Mouse (Mus musculus) CH12.LX (cell line): Measurements from ENCODE around the gene Plscr2. TPM values are rescaled to one million over a fixed set of nuclear protein-coding genes. Genes with fewer than 3 reads are reported as not detected.
A peak's percentile ranks its signal among the peaks of the same experiment; 100 is the strongest.

Source experiments
- DNase-seq: peaks from one replicate; pipeline ENCODE4 v3.0.0-alpha.2; 2013; ENCODE audit errors: extremely low read depth
- H3K27ac ChIP-seq: 2 replicates; pipeline ENCODE4 v1.5.1; 2012; ENCODE audit warnings: low read depth, mild to moderate bottlenecking, control low read depth, moderate library complexity; ENCODE audit not compliant: insufficient read depth
- H3K27me3 ChIP-seq: replicated peaks from 2 replicates; pipeline ENCODE3; 2012; ENCODE audit warnings: inconsistent platforms
- H3K36me3 ChIP-seq, 2 experiments: replicated peaks in 1 of 2; 2 replicates each; pipeline versions ENCODE3 to v1.6.1; 2012; ENCODE audit warnings: inconsistent platforms in 1 of 2, low read length in 1 of 2, mild to moderate bottlenecking in 1 of 2, mixed read lengths in 1 of 2, moderate library complexity in 1 of 2; ENCODE audit not compliant: control insufficient read depth in 1 of 2, insufficient read depth in 1 of 2
- H3K4me1 ChIP-seq, 2 experiments: 2 replicates each; pipeline ENCODE4 v1.6.1; 2012; ENCODE audit warnings: inconsistent platforms in 1 of 2, moderate library complexity in 1 of 2; ENCODE audit not compliant: insufficient read depth in 2 of 2, control insufficient read depth in 1 of 2
- H3K4me2 ChIP-seq: 2 replicates; pipeline ENCODE4 v1.6.1; 2012; ENCODE audit warnings: low read depth, mild to moderate bottlenecking, control low read depth; ENCODE audit not compliant: poor library complexity, insufficient read depth, severe bottlenecking
- H3K4me3 ChIP-seq, 3 experiments: fragments of 150-350 bp in 1 of 3; sonication (generic) in 1 of 3; replicated peaks in 1 of 3; 2 replicates each; pipeline versions ENCODE3 to v1.5.1; 2011 to 2012; ENCODE audit warnings: low read depth in 2 of 3, low read length in 2 of 3, mild to moderate bottlenecking in 2 of 3, moderate library complexity in 2 of 3, control low read depth in 1 of 3, improper control_type of control experiment in 1 of 3, inconsistent platforms in 1 of 3, mixed read lengths in 1 of 3; ENCODE audit not compliant: poor library complexity in 1 of 3
- H3K79me2 ChIP-seq: replicated peaks from 2 replicates; pipeline ENCODE4 v1.6.1; 2012; ENCODE audit warnings: mild to moderate bottlenecking, moderate library complexity; ENCODE audit not compliant: control insufficient read depth, poor library complexity, insufficient read depth, severe bottlenecking; ENCODE audit errors: extremely low read depth
- H3K9ac ChIP-seq: 2 replicates; pipeline ENCODE4 v1.6.1; 2012; ENCODE audit warnings: low read depth, mild to moderate bottlenecking, control low read depth, moderate library complexity; ENCODE audit not compliant: insufficient read depth
- H3K9me3 ChIP-seq: replicated peaks from 2 replicates; pipeline ENCODE3; 2012; ENCODE audit warnings: low read length, inconsistent platforms, mixed read lengths
- BHLHE40 ChIP-seq: IDR thresholded peaks from 2 replicates; pipeline ENCODE4 v1.6.1; 2011; ENCODE audit warnings: mild to moderate bottlenecking, low read depth, low read length, improper control_type of control experiment
- CHD1 ChIP-seq: IDR thresholded peaks from 2 replicates; pipeline ENCODE4 v1.6.1; 2012; ENCODE audit warnings: low read depth, low read length, improper control_type of control experiment, inconsistent platforms
- CHD2 ChIP-seq: IDR thresholded peaks from 2 replicates; pipeline ENCODE4 v1.6.1; 2011; ENCODE audit warnings: low read length, improper control_type of control experiment
- CTCF ChIP-seq, 2 experiments: IDR thresholded peaks in 1 of 2; conservative IDR thresholded peaks in 1 of 2; 2 replicates each; pipeline ENCODE4 v1.5.1; 2011 to 2012; ENCODE audit warnings: low read depth in 2 of 2, low read length in 2 of 2, improper control_type of control experiment in 1 of 2, inconsistent platforms in 1 of 2, mild to moderate bottlenecking in 1 of 2, moderate library complexity in 1 of 2
- E2F4 ChIP-seq: IDR thresholded peaks from 2 replicates; pipeline ENCODE4 v1.6.1; 2011; ENCODE audit warnings: low read depth, low read length, improper control_type of control experiment; ENCODE audit not compliant: insufficient replicate concordance
- ELF1 ChIP-seq: IDR thresholded peaks from 2 replicates; pipeline ENCODE4 v1.6.1; 2014; ENCODE audit warnings: low read depth, mild to moderate bottlenecking, inconsistent platforms, low read length, improper control_type of control experiment
- EP300 ChIP-seq: IDR thresholded peaks from 2 replicates; pipeline ENCODE4 v1.6.1; 2011; ENCODE audit warnings: low read length, improper control_type of control experiment
- ETS1 ChIP-seq: conservative IDR thresholded peaks from 2 replicates; pipeline ENCODE4 v1.6.1; 2012; ENCODE audit warnings: low read depth, mild to moderate bottlenecking, inconsistent platforms, low read length, improper control_type of control experiment, moderate library complexity
- GABPA ChIP-seq: IDR thresholded peaks from 2 replicates; pipeline ENCODE4 v1.6.1; 2012; ENCODE audit warnings: low read depth, low read length, improper control_type of control experiment, inconsistent platforms; ENCODE audit not compliant: insufficient replicate concordance
- HCFC1 ChIP-seq: IDR thresholded peaks from 2 replicates; pipeline ENCODE4 v1.6.1; 2012; ENCODE audit warnings: low read depth, mild to moderate bottlenecking, inconsistent platforms, low read length, improper control_type of control experiment
- IRF4 ChIP-seq: IDR thresholded peaks from 2 replicates; pipeline ENCODE4 v1.6.1; 2014; ENCODE audit warnings: low read depth, mild to moderate bottlenecking, inconsistent platforms, low read length, improper control_type of control experiment
- JUN ChIP-seq: IDR thresholded peaks from 2 replicates; pipeline ENCODE4 v1.6.1; 2011; ENCODE audit warnings: low read depth, mild to moderate bottlenecking, low read length, improper control_type of control experiment, moderate library complexity; ENCODE audit not compliant: insufficient read depth
- JUND ChIP-seq: conservative IDR thresholded peaks from 2 replicates; pipeline ENCODE4 v1.6.1; 2011; ENCODE audit warnings: low read depth, low read length, improper control_type of control experiment
- KAT2A ChIP-seq: IDR thresholded peaks from 2 replicates; pipeline ENCODE4 v1.6.1; 2012; ENCODE audit warnings: low read length, improper control_type of control experiment, inconsistent platforms; ENCODE audit not compliant: insufficient replicate concordance
- MAFK ChIP-seq: IDR thresholded peaks from 2 replicates; pipeline ENCODE4 v1.6.1; 2011; ENCODE audit warnings: low read length, improper control_type of control experiment; ENCODE audit not compliant: insufficient replicate concordance
- MAX ChIP-seq: IDR thresholded peaks from 2 replicates; pipeline ENCODE4 v1.6.1; 2011; ENCODE audit warnings: low read length, improper control_type of control experiment
- MAZ ChIP-seq: IDR thresholded peaks from 2 replicates; pipeline ENCODE4 v1.6.1; 2012; ENCODE audit warnings: low read depth, mild to moderate bottlenecking, inconsistent platforms, low read length, improper control_type of control experiment, moderate library complexity
- MEF2A ChIP-seq: IDR thresholded peaks from 2 replicates; pipeline ENCODE4 v1.6.1; 2014; ENCODE audit warnings: low read depth, mild to moderate bottlenecking, inconsistent platforms, low read length, improper control_type of control experiment, borderline replicate concordance
- MXI1 ChIP-seq: IDR thresholded peaks from 2 replicates; pipeline ENCODE4 v1.6.1; 2011; ENCODE audit warnings: mild to moderate bottlenecking, low read depth, low read length, improper control_type of control experiment
- MYC ChIP-seq: IDR thresholded peaks from 2 replicates; pipeline ENCODE4 v1.6.1; 2011; ENCODE audit warnings: low read depth, mild to moderate bottlenecking, improper control_type of control experiment, low read length
- NELFE ChIP-seq: IDR thresholded peaks from 2 replicates; pipeline ENCODE4 v1.6.1; 2011; ENCODE audit warnings: low read depth, low read length, improper control_type of control experiment
- NRF1 ChIP-seq: IDR thresholded peaks from 2 replicates; pipeline ENCODE4 v1.6.1; 2014; ENCODE audit warnings: low read depth, mild to moderate bottlenecking, inconsistent platforms, low read length, improper control_type of control experiment, moderate library complexity
- PAX5 ChIP-seq: IDR thresholded peaks from 2 replicates; pipeline ENCODE4 v1.6.1; 2012; ENCODE audit warnings: low read length, inconsistent platforms, mixed read lengths
- POLR2A ChIP-seq: IDR thresholded peaks from 2 replicates; pipeline ENCODE4 v1.6.1; 2011; ENCODE audit warnings: low read depth, mild to moderate bottlenecking, improper control_type of control experiment, low read length
- POLR2AphosphoS2 ChIP-seq: IDR thresholded peaks from 2 replicates; pipeline ENCODE4 v1.6.1; 2011; ENCODE audit warnings: low read depth, low read length, improper control_type of control experiment
- RAD21 ChIP-seq: IDR thresholded peaks from 2 replicates; pipeline ENCODE4 v1.6.1; 2011; ENCODE audit warnings: low read depth, mild to moderate bottlenecking, low read length, improper control_type of control experiment, moderate library complexity
- RCOR1 ChIP-seq: conservative IDR thresholded peaks from 2 replicates; pipeline ENCODE4 v1.6.1; 2012; ENCODE audit warnings: low read depth, mild to moderate bottlenecking, inconsistent platforms, low read length, improper control_type of control experiment
- SIN3A ChIP-seq: IDR thresholded peaks from 2 replicates; pipeline ENCODE4 v1.6.1; 2012; ENCODE audit warnings: low read length, improper control_type of control experiment, inconsistent platforms
- SMC3 ChIP-seq: IDR thresholded peaks from 2 replicates; pipeline ENCODE4 v1.6.1; 2011; ENCODE audit warnings: low read depth, low read length, improper control_type of control experiment
- TBP ChIP-seq: conservative IDR thresholded peaks from 2 replicates; pipeline ENCODE4 v1.6.1; 2011; ENCODE audit warnings: low read depth, low read length, improper control_type of control experiment
- TCF12 ChIP-seq: IDR thresholded peaks from 2 replicates; pipeline ENCODE4 v1.6.1; 2014; ENCODE audit warnings: low read depth, mild to moderate bottlenecking, inconsistent platforms, low read length, improper control_type of control experiment
- UBTF ChIP-seq: IDR thresholded peaks from 2 replicates; pipeline ENCODE4 v1.6.1; 2012; ENCODE audit warnings: low read depth, mild to moderate bottlenecking, inconsistent platforms, low read length, improper control_type of control experiment, moderate library complexity
- USF1 ChIP-seq: IDR thresholded peaks from 2 replicates; pipeline ENCODE4 v1.6.1; 2014; ENCODE audit warnings: low read depth, mild to moderate bottlenecking, inconsistent platforms, low read length, improper control_type of control experiment
- USF2 ChIP-seq: conservative IDR thresholded peaks from 2 replicates; pipeline ENCODE4 v1.6.1; 2011; ENCODE audit warnings: low read depth, low read length, improper control_type of control experiment
- ZC3H11A ChIP-seq: IDR thresholded peaks from 2 replicates; pipeline ENCODE4 v1.6.1; 2012; ENCODE audit warnings: low read depth, mild to moderate bottlenecking, inconsistent platforms, low read length, improper control_type of control experiment
- ZKSCAN1 ChIP-seq: IDR thresholded peaks from 2 replicates; pipeline ENCODE4 v1.6.1; 2012; ENCODE audit warnings: low read depth, inconsistent platforms, low read length, improper control_type of control experiment, borderline replicate concordance
- ZMIZ1 ChIP-seq: IDR thresholded peaks from 2 replicates; pipeline ENCODE4 v1.6.1; 2012; ENCODE audit warnings: low read depth, mild to moderate bottlenecking, inconsistent platforms, low read length, improper control_type of control experiment
- ZNF384 ChIP-seq: IDR thresholded peaks from 2 replicates; pipeline ENCODE4 v1.6.1; 2012; ENCODE audit warnings: low read depth, low read length, improper control_type of control experiment, inconsistent platforms
- dilution Hi-C: fragments of 300-500 bp; cut with MboI; formaldehyde crosslinking; loops from 2 replicates; pipeline ENCODE4 v1.14.3; 2020; ENCODE audit warnings: low sequenced_read_pairs; ENCODE audit not compliant: extremely low pct_unique_long_range_greater_than_20kb, extremely low pct_ligation_motif_present
- in situ Hi-C: fragments of 300-500 bp; cut with MboI; formaldehyde crosslinking; loops from 3 replicates; pipeline ENCODE4 v1.14.3; 2019; ENCODE audit warnings: low sequenced_read_pairs, low pct_ligation_motif_present, low pct_unique_long_range_greater_than_20kb, mixed read lengths
- polyA plus RNA-seq: library from polyadenylated mRNA; unstranded; fragments of >175 nt; gene quantifications from 2 replicates; pipeline ENCODE4 v1.2.1, GENCODE M21; 2012; ENCODE audit warnings: low read depth; ENCODE audit not compliant: insufficient read length
- total RNA-seq, 2 experiments: library from RNA; depleted of rRNA; stranded (reverse); fragments of 300-350 nt in 1 of 2; fragments of >200 nt in 1 of 2; gene quantifications; 2 replicates each; pipeline ENCODE4 v1.2.3; 2012 to 2014

Gene Plscr2
- total and polyA plus RNA-seq, 3 experiments: 0.91 to 1.4 (median 0.95) TPM

GRCm38 (mm10) chr9:92273956-92274762 lies 1.2 kb upstream of the Plscr2 start:
- no peak for TF ChIP-seq CHD1
- TF ChIP-seq CHD2: no peak
- no peak for TF ChIP-seq UBTF
- TF ChIP-seq ZNF384: peak; percentile 41; the same call in 1 of the 2 replicates
- TF ChIP-seq JUN: no peak
- no peak for TF ChIP-seq JUND
- no peak for TF ChIP-seq USF1
- TF ChIP-seq RCOR1: no peak
- TF ChIP-seq MAZ: peak; percentile 41; the same call in 1 of the 2 replicates
- TF ChIP-seq MAX: no peak
- TF ChIP-seq ZKSCAN1: no peak
- no peak for TF ChIP-seq MYC
- TF ChIP-seq GABPA: no peak
- TF ChIP-seq CTCF (conservative IDR thresholded peaks at IDR 0.05 in 1 of 2, IDR thresholded peaks at IDR 0.05 in 1 of 2; ENCODE audit: low read depth in 2 of 2, low read length in 2 of 2): no peak
- TF ChIP-seq SMC3: no peak
- peak; percentile 43; the same call in 1 of the 2 replicates for TF ChIP-seq ZMIZ1
- TF ChIP-seq NELFE: no peak
- no peak for TF ChIP-seq IRF4
- 0 out of 2 replicates have a peak, but pooled peaks have one; percentile 47 for TF ChIP-seq EP300
- no peak for TF ChIP-seq USF2
- no peak for TF ChIP-seq KAT2A
- no peak for TF ChIP-seq E2F4
- TF ChIP-seq ZC3H11A: no peak
- no peak for TF ChIP-seq PAX5
- TF ChIP-seq ELF1: peak; percentile 36; the same call in 1 of the 2 replicates
- no peak for TF ChIP-seq MAFK
- no peak for TF ChIP-seq TBP
- peak; percentile 48; the same call in 1 of the 2 replicates for TF ChIP-seq MXI1
- TF ChIP-seq HCFC1: no peak
- peak; percentile 45; the same call in 1 of the 2 replicates for TF ChIP-seq BHLHE40
- TF ChIP-seq POLR2AphosphoS2: 0 out of 2 replicates have a peak, but pooled peaks have one; percentile 4
- TF ChIP-seq RAD21: no peak
- TF ChIP-seq SIN3A: no peak
- peak; percentile 48; the same call in 1 of the 2 replicates for TF ChIP-seq POLR2A
- TF ChIP-seq NRF1: no peak
- TF ChIP-seq MEF2A: no peak
- 0 out of 2 replicates have a peak, but pooled peaks have one; percentile 16 for TF ChIP-seq ETS1
- 0 out of 2 replicates have a peak, but pooled peaks have one; percentile 46 for TF ChIP-seq TCF12
- TF ChIP-seq, all 38 proteins: peak for 11
- Histone ChIP-seq H3K27me3 (no peaks in the 10 kb centered on the region), H3K79me2 (peaks cover 3% of the 10 kb centered on the region; the same call in 1 of the 2 replicates), H3K27ac (peak overlapping the region; percentile 68), H3K4me2 (peak overlapping the region; percentile 36; the same call in 1 of the 2 replicates), H3K36me3 (peaks cover 25 to 59% of the 10 kb centered on the region in 2 experiments), H3K4me1 (peaks cover 18 to 51% of the 10 kb centered on the region in 2 experiments), H3K9ac (peak overlapping the region; percentile 26), H3K9me3 (no peaks in the 10 kb centered on the region), H3K4me3 (no peak overlapping the region)
- dilution Hi-C loops (no loop called here), in situ Hi-C loops (no loop called here)
- peak; percentile 73 for DNase-seq
